21 mouse cellular contexts compared by ENCODE assay signal in the genomic region with DNA sequence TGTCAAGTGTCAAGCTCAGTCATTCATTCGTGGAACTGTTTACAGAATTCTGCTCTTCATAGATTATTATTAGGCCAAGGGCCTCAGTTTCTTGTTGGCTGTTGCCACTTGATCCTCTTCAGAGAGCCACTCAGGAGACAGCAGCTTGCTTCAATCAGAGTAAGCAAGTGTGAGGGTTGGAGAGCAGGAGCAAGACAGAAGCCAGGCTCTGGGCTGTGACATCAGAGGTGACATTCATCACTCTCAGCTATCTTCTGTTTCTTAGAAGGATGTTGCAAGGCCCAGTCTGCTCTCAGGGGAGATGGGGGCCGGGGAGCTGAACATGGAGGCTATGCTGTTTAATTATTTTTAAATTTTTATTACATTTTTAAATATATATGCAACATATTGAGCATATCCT. TPM values are rescaled to one million over a fixed set of nuclear protein-coding genes. Genes with fewer than 3 reads are reported as not detected.
DNase-seq lines count a peak whose midpoint lies in the region; ATAC-seq and TF ChIP-seq lines count a peak whose summit lies in the region.
"Had no signal": no experiment of that assay in that cellular context is flagged by ENCODE, and none has a peak within 500 bp of the region (broad histone marks: within the 10 kb centered on the region; RNA-seq: fewer than 3 reads in every experiment).

No protein-coding gene starts in this region.

- no peak for TF ChIP-seq EP300 in lung, postnatal 0 days (IDR thresholded peaks at IDR 0.05)

- no peak for DNase-seq in embryonic facial prominence, embryonic 10.5 days (ENCODE audit: low spot score)
- DNase-seq in heart, embryonic 10.5 days (ENCODE audit: low spot score) = no peak
- no peak for DNase-seq in heart, adult 11 months
- DNase-seq in lung, postnatal 0 days (ENCODE audit: low spot score) = peak; percentile 41
- no peak for DNase-seq in lung, postnatal 25 days (ENCODE audit: low spot score)
- DNase-seq in spleen, postnatal 14 days (ENCODE audit: low spot score in 2 of 2) = no peak
- DNase-seq: adrenal gland, adult 8-10 months; adrenal gland, postnatal 25 days; cerebellum, adult 11-12 months; cerebellum, adult 9-10 months; cerebellum, postnatal 10 days; cerebellum, postnatal 25 days; forebrain, postnatal 0 days had no signal

- no peak overlapping the region for H3K4me2 ChIP-seq in embryonic facial prominence, embryonic 13.5 days
- H3K4me2 ChIP-seq in lung, postnatal 0 days (replicated peaks; ENCODE audit: low read depth, low read length) = no peak overlapping the region
- H3K4me2 ChIP-seq: forebrain, embryonic 12.5 days; forebrain, embryonic 15.5 days had no signal

- no peaks in the 10 kb centered on the region for H3K9me3 ChIP-seq in embryonic facial prominence, embryonic 13.5 days
- H3K9me3 ChIP-seq in embryonic facial prominence, embryonic 10.5 days = no peaks in the 10 kb centered on the region
- no peaks in the 10 kb centered on the region for H3K9me3 ChIP-seq in heart, embryonic 10.5 days
- no peaks in the 10 kb centered on the region for H3K9me3 ChIP-seq in lung, postnatal 0 days (ENCODE audit: low read length)
- H3K9me3 ChIP-seq: forebrain, embryonic 12.5 days; forebrain, embryonic 15.5 days had no signal

- H3K4me1 ChIP-seq in embryonic facial prominence, embryonic 13.5 days = peaks cover 5% of the 10 kb centered on the region; the same call in 1 of the 2 replicates
- peaks cover 13% of the 10 kb centered on the region for H3K4me1 ChIP-seq in embryonic facial prominence, embryonic 10.5 days
- H3K4me1 ChIP-seq in heart, embryonic 10.5 days = peaks cover 25% of the 10 kb centered on the region
- H3K4me1 ChIP-seq in lung, postnatal 0 days (ENCODE audit: insufficient read depth, low read depth, low read length) = no peaks in the 10 kb centered on the region; the same call in 1 of the 2 replicates

- no peak for ATAC-seq in embryonic facial prominence, embryonic 13.5 days (ENCODE audit: insufficient number of reproducible peaks, insufficient read depth, low FRiP score, low TSS enrichment, low read depth)
- ATAC-seq in lung, postnatal 0 days = no peak; the same call in 1 of the 2 replicates
- ATAC-seq: forebrain, embryonic 15.5 days; forebrain, postnatal 0 days had no signal

- H3K27ac ChIP-seq in embryonic facial prominence, embryonic 13.5 days = no peak overlapping the region
- no peak overlapping the region for H3K27ac ChIP-seq in embryonic facial prominence, embryonic 10.5 days (replicated peaks)
- H3K27ac ChIP-seq in heart, embryonic 10.5 days = 0 out of 2 replicates have a peak overlapping the region, but pooled peaks have one; percentile 42
- H3K27ac ChIP-seq in lung, postnatal 0 days (ENCODE audit: low read length) = no peak overlapping the region
- H3K27ac ChIP-seq: forebrain, embryonic 12.5 days; forebrain, embryonic 15.5 days had no signal

- H3K27me3 ChIP-seq in embryonic facial prominence, embryonic 13.5 days = no peaks in the 10 kb centered on the region
- no peaks in the 10 kb centered on the region for H3K27me3 ChIP-seq in embryonic facial prominence, embryonic 10.5 days (replicated peaks; ENCODE audit: low read depth, poor library complexity, severe bottlenecking)
- H3K27me3 ChIP-seq in heart, embryonic 10.5 days (ENCODE audit: insufficient read depth, poor library complexity, severe bottlenecking) = no peaks in the 10 kb centered on the region
- H3K27me3 ChIP-seq in lung, postnatal 0 days (replicated peaks; ENCODE audit: insufficient read depth, low read length) = no peaks in the 10 kb centered on the region
- H3K27me3 ChIP-seq: forebrain, embryonic 15.5 days had no signal

- H3K36me3 ChIP-seq in embryonic facial prominence, embryonic 13.5 days = no peaks in the 10 kb centered on the region
- no peaks in the 10 kb centered on the region for H3K36me3 ChIP-seq in embryonic facial prominence, embryonic 10.5 days (replicated peaks)
- H3K36me3 ChIP-seq in heart, embryonic 10.5 days = no peaks in the 10 kb centered on the region
- no peaks in the 10 kb centered on the region for H3K36me3 ChIP-seq in lung, postnatal 0 days (ENCODE audit: insufficient read depth, low read length)
- H3K36me3 ChIP-seq: forebrain, embryonic 12.5 days; forebrain, embryonic 15.5 days had no signal

- 0 out of 2 replicates have a peak overlapping the region, but pooled peaks have one; percentile 6 for H3K9ac ChIP-seq in embryonic facial prominence, embryonic 13.5 days
- H3K9ac ChIP-seq in lung, postnatal 0 days (replicated peaks; ENCODE audit: low read depth) = no peak overlapping the region
- H3K9ac ChIP-seq: forebrain, embryonic 12.5 days; forebrain, embryonic 15.5 days; forebrain, postnatal 0 days had no signal

- whole genome bisulfite sequencing in embryonic facial prominence, embryonic 13.5 days = 68% methylated on average over 2 of the region's 2 CpGs
- WGBS in embryonic facial prominence, embryonic 10.5 days = 75% methylated on average over 2 of the region's 2 CpGs
- WGBS in heart, embryonic 10.5 days = 49% methylated on average over 2 of the region's 2 CpGs
- WGBS in lung, postnatal 0 days = 40% methylated on average over 2 of the region's 2 CpGs

- H3K4me3 ChIP-seq in embryonic facial prominence, embryonic 13.5 days = no peak overlapping the region
- H3K4me3 ChIP-seq in embryonic facial prominence, embryonic 10.5 days = no peak overlapping the region
- no peak overlapping the region for H3K4me3 ChIP-seq in heart, embryonic 10.5 days
- H3K4me3 ChIP-seq in lung, postnatal 0 days (ENCODE audit: low read depth, low read length) = no peak overlapping the region
- H3K4me3 ChIP-seq: forebrain, embryonic 12.5 days; forebrain, embryonic 15.5 days had no signal

- no peak for TF ChIP-seq CTCF in lung, postnatal 0 days (IDR thresholded peaks at IDR 0.05)

RNA-seq across cellular contexts. Expression of a gene that starts 4.3 kb away (rescaled TPM):
- not detected in 2 replicates for polyA plus RNA-seq in embryonic facial prominence, embryonic 13.5 days (2015; fragmentation: Nextera tagmentation; extraction: Ambion mirVana)
- polyA plus RNA-seq in embryonic facial prominence, embryonic 10.5 days (2016; fragmentation: Nextera tagmentation; extraction: Ambion mirVana) = not detected in 2 replicates
- not detected in 2 replicates for polyA plus RNA-seq in heart, embryonic 10.5 days (2016; fragmentation: Nextera tagmentation; extraction: Ambion mirVana)
- polyA plus RNA-seq in lung, postnatal 0 days (2015; fragmentation: Nextera tagmentation; extraction: Ambion mirVana) = 0.12 and 0.20 TPM in 2 replicates
- polyA plus RNA-seq: C2C12; cerebellum, adult 2 months; cortical plate, adult 2 months; embryonic facial prominence, embryonic 11.5 days; embryonic facial prominence, embryonic 14.5 days; forebrain, embryonic 12.5 days; forebrain, embryonic 15.5 days; forebrain, postnatal 0 days had no signal

RNA-seq across cellular contexts. Expression of a gene that starts 7.6 kb away (rescaled TPM):
- polyA plus RNA-seq in embryonic facial prominence, embryonic 13.5 days (2015; fragmentation: Nextera tagmentation; extraction: Ambion mirVana) = 24.8 and 26.3 TPM in 2 replicates
- 24.1 and 26.8 TPM in 2 replicates for polyA plus RNA-seq in embryonic facial prominence, embryonic 10.5 days (2016; fragmentation: Nextera tagmentation; extraction: Ambion mirVana)
- 21.4 and 25.3 TPM in 2 replicates for polyA plus RNA-seq in heart, embryonic 10.5 days (2016; fragmentation: Nextera tagmentation; extraction: Ambion mirVana)
- 38.6 and 40.9 TPM in 2 replicates for polyA plus RNA-seq in lung, postnatal 0 days (2015; fragmentation: Nextera tagmentation; extraction: Ambion mirVana)

RNA-seq across cellular contexts. Expression of a gene that starts 25.5 kb away (rescaled TPM):
- polyA plus RNA-seq in embryonic facial prominence, embryonic 13.5 days (2015; fragmentation: Nextera tagmentation; extraction: Ambion mirVana) = 2.0 and 2.3 TPM in 2 replicates
- polyA plus RNA-seq in embryonic facial prominence, embryonic 10.5 days (2016; fragmentation: Nextera tagmentation; extraction: Ambion mirVana) = 2.6 and 2.8 TPM in 2 replicates
- 0.89 and 0.97 TPM in 2 replicates for polyA plus RNA-seq in heart, embryonic 10.5 days (2016; fragmentation: Nextera tagmentation; extraction: Ambion mirVana)
- 1.0 and 1.3 TPM in 2 replicates for polyA plus RNA-seq in lung, postnatal 0 days (2015; fragmentation: Nextera tagmentation; extraction: Ambion mirVana)
